Mouse (Mus musculus): Measurements from ENCODE around the gene Pomgnt1. TPM values are rescaled to one million over a fixed set of nuclear protein-coding genes. Genes with fewer than 3 reads are reported as not detected.

Gene Pomgnt1
- total RNA-seq, 2 experiments from 2014 or later = 69.2 to 77.9 TPM

DNA sequence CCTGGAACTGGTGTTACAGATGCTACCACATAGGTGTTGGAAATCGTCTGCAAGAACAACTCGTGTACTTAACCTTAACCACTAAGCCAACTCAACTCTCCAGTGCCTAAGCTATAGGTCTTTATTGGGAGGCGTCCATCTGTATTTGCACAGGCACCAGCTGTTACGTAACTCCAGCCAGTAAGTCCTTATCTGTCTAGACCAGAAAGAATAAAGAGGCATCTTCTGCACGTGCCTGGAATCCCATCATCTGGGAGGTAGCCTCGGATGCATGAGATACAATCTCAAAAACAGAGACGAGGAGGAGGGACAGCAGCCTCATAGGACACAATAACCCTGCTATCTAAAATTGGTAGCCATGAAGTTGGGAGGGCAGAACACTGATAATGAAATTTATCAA lies 22.7 kb upstream of the Pomgnt1 start:
- DNase-seq (ENCODE audit: low spot score in 2 of 2) = no peak
- no peak for TF ChIP-seq CTCF (conservative IDR thresholded peaks at IDR 0.05)
- Histone ChIP-seq H3K4me3 (no peak overlapping the region), H3K27ac (no peak overlapping the region)

DNA sequence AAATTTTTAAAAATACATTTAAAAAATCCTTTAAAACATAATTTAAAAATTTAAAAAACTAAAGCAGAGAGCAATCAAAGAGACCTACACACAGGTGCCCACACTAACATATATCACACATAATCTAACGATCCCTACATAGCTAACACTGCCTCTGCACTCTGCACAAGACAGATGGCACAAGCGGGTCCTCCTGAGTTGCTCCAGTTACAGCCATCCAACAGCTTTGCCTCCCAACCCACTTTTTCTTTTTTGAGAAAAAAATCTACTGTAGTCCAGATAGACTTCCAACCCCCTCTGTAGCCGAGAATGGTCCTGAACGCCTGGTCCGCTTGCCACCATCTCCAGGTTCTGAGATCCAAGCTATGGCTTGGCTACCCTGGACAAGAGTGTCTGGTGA lies 18.4 kb upstream of the Pomgnt1 start:
- no peak overlapping the region for H3K4me3 ChIP-seq
- no peak for DNase-seq (ENCODE audit: low spot score in 2 of 2)
- no peak for TF ChIP-seq CTCF (conservative IDR thresholded peaks at IDR 0.05)
- H3K27ac ChIP-seq = no peak overlapping the region

DNA sequence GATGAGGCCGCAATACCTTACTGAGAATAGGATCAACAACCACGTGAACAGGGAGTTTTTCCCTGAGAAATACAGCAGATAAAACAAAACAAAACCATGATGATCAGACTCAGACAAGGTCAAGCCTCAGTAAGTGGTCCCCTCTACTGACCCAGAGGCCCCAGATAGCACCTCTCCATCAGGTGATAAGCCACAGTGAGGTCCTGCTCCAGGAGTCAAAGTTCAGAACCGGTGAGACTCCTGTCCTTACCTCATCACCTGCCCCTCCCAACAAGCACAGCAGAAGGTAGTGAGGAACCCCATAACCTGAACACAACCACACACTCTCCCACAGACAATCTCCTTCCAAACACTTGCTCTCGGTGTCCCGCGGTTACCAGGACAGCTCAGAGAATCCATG lies 12.9 kb upstream of the Pomgnt1 start:
- no peak overlapping the region for H3K27ac ChIP-seq
- DNase-seq (ENCODE audit: low spot score in 2 of 2) = no peak
- no peak overlapping the region for H3K4me3 ChIP-seq
- TF ChIP-seq CTCF (conservative IDR thresholded peaks at IDR 0.05) = no peak

DNA sequence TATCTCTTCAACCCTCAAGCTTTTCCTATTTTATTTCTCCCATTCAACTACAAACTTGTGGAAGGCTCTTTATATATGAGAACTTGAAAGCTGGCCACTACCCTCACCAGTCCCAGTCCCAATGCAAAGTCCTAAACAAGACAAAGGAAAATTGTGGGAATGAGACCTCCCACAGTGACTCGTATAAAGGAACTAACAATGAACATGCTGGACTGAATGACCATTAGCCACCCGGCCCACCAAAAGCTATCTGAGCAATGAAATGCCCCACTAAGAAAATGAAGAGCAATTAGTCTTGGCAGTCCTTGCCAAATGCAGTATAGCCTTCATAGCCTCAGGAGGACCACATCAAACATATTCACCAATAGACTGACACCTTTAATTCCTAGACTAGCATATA lies 12.2 kb upstream of the Pomgnt1 start:
- no peak for TF ChIP-seq CTCF (conservative IDR thresholded peaks at IDR 0.05)
- Histone ChIP-seq H3K27ac (no peak overlapping the region), H3K4me3 (no peak overlapping the region)
- DNase-seq (ENCODE audit: low spot score in 2 of 2) = no peak

DNA sequence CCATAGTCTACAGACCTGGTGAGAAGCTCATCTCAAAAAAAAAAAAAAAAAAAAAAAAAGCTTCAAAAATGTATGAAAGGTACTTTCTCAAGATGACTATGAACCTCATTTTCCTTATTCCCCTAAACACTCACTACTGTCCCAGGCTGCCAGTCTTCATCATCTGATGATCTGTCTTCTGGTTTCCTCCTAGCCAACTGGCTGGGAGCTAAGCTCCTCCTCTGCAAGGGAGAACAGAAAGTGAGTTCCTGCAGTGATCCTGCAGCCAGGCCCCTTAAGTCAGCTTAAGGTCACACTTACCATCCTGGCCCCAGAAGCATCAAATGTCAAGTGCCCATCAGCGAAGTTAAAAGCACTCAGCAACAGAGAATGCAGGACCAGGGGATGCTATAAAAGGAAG lies 878 bp upstream of the Pomgnt1 start:
- TF ChIP-seq CTCF (conservative IDR thresholded peaks at IDR 0.05) = no peak
- Histone ChIP-seq H3K27ac (no peak overlapping the region), H3K4me3 (no peak overlapping the region)
- DNase-seq (ENCODE audit: low spot score in 2 of 2) = no peak

DNA sequence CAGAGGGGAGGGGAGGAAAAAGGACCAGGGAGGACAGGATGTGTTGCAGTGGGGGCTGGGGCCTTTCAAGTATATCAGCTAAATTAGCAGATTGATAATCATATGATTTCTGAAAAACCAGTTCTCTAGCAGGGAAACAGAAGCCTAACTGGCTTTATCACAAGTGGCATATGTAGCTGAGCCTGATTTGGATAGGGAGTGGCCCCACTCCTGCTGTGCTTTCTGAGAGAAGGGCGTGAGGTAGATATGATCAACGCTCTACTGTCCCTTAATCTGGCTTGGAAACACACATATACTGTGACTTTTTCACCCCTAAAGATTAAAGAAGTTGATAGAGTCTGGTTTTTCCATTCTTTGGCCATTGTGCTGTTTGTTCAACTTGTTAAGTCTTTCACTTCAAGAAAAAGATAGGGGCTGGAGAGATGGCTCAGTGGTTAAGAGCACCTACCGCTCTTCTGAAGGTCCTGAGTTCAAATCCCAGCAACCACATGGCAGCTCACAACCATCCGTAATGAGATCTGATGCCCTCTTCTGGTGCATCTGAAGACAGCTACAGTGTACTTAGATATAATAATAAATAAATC lies 2.3 kb downstream of the Pomgnt1 start:
- no peak for DNase-seq (ENCODE audit: low spot score in 2 of 2)
- TF ChIP-seq CTCF (conservative IDR thresholded peaks at IDR 0.05) = peak; percentile 25
- Histone ChIP-seq H3K27ac (0 out of 2 replicates have a peak overlapping the region, but pooled peaks have one; percentile 23), H3K4me3 (no peak overlapping the region)

DNA sequence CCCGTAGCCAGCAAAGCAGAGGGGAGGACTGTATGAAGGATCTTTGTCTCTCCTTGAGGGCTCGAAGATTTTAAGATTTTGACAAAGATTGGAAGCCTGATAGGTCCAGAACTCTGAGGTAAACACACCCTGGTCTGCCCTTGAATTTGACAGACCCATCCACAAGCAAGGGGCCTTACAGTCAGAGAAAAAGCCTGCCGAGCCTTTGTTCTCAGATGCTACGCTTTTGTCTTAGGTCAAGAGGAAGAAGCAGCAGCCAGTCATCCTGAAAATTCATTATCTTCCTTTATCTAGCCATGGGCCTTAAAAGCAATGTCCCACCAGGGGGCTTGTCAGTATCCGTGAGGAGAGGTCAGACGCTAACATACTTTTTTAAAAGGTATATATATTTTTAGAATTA lies 4.3 kb downstream of the Pomgnt1 start:
- peak overlapping the region; percentile 16; the same call in 1 of the 2 replicates for H3K27ac ChIP-seq
- H3K4me3 ChIP-seq = no peak overlapping the region
- DNase-seq (ENCODE audit: low spot score in 2 of 2) = no peak
- no peak for TF ChIP-seq CTCF (conservative IDR thresholded peaks at IDR 0.05)

DNA sequence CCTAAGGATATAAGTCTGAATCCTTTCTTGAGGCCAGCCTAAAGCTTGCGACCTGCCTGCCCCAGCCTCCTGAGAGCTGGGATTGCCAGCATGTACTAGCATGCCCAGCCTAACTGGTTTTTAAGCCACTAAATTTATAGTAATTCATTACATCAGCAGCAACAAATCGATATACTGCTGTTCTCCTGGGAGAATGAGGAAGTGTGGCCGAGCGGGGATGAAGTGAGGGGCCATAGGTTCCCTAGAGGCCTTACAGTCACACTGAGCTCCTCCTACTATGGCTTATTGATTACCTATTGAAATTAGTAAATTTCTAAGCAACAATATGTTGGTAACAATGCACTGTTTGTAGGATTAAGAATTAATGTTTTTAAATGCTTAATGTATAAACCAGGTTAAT lies 9.5 kb downstream of the Pomgnt1 start:
- H3K4me3 ChIP-seq = no peak overlapping the region
- TF ChIP-seq CTCF (conservative IDR thresholded peaks at IDR 0.05) = no peak

DNA sequence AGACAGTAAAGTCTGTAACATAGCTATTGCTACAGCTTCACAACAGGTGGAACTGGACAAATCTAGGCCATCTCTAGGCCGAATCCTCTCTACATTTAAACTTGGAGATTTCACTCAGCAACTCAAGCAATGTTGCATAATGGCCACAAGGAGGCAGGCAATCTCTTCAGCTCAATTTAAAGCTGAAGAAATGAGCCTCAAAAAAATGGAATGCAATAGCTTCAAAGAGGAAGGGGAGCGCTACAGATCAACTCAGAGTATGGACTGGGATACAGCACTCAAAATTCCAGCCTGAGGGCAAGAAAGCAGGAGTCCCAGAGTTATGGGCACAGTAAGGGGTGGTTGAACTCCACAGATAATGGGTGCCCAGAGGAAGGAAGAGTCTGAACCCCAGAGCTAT lies 11.3 kb downstream of the Pomgnt1 start:
- TF ChIP-seq CTCF (conservative IDR thresholded peaks at IDR 0.05) = peak; percentile 91
- no peak for DNase-seq (ENCODE audit: low spot score in 2 of 2)

More for the DNA sequence above, 9.5 kb downstream of the Pomgnt1 start:
- H3K27ac ChIP-seq = no peak overlapping the region
- DNase-seq (ENCODE audit: low spot score in 2 of 2) = no peak

DNA sequence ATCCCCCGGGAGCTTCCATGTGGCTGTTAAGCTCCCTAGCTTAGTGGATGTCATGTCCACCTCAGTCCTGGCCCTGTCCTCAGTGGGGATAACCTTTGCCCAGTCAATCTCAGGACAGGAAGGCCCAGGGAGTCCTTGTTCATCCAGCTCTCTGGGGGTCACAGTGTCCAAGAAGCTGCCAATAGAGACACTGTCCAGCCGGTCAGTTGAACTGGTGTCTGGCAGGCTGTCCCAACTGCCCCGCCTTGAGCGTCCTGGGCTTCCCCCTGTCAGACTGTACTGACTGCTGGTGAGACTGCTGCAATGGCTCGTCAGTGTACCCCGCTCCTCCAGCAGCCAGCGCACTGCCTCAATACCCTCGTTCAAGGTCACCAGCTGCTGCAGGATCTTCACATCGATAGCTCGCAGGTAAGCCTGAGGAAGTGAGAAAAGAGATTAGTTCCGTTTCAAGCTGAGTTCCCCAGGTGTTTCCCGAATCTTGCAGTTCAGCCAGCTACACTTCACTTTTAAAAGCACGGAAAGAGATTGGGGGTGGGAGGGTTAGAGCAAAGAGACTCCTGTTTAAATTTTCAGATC lies 13.9 kb downstream of the Pomgnt1 start:
- TF ChIP-seq CTCF (conservative IDR thresholded peaks at IDR 0.05) = no peak

More for the DNA sequence above, 11.3 kb downstream of the Pomgnt1 start:
- Histone ChIP-seq H3K4me3 (no peak overlapping the region), H3K27ac (peak overlapping the region; percentile 54; the same call in 1 of the 2 replicates)

DNA sequence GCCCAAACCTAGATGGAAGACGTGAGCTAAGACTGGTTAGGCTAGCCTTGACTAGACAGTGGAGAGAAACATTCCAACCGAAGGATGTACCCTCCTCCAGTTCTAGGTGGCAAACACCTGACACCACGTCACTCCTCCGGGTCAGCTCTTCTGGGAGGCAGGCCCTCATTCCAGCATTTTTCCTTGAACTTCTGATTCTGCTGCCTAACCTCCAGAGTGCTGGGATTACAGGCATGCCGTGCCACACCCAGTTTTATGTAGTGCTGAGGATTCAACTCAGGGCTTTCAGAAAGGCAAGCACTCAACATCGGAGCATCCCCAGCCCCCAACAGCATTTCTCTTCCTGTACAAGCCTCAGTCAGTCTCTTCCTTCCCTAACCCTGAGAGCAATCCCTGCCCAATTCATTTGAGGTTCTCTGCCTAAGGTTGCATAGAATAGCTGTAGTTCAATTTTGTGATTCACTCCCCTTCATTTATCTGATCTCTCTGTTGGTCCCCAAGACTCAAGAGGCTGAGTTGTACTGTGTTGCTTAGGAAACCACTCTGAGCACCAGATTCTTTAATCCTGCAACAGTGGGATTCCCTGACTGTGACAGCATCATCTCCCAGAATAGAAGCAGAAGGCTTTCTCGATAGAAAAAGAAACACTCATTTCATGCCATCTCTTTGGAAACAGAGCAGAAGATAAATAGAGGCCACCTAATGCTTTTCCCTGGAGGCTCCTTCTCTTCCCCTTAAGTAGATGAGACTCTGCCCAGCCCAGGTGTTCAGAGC lies 17.3 kb downstream of the Pomgnt1 start:
- H3K27ac ChIP-seq = peak overlapping the region; percentile 53
- peak overlapping the region; percentile 15; the same call in 1 of the 2 replicates for H3K4me3 ChIP-seq
- TF ChIP-seq CTCF (conservative IDR thresholded peaks at IDR 0.05) = no peak
- DNase-seq (ENCODE audit: low spot score in 2 of 2) = no peak

More for the DNA sequence above, 13.9 kb downstream of the Pomgnt1 start:
- 0 out of 2 replicates have a peak overlapping the region, but pooled peaks have one; percentile 14 for H3K27ac ChIP-seq
- DNase-seq (ENCODE audit: low spot score in 2 of 2) = no peak
- H3K4me3 ChIP-seq = no peak overlapping the region

DNA sequence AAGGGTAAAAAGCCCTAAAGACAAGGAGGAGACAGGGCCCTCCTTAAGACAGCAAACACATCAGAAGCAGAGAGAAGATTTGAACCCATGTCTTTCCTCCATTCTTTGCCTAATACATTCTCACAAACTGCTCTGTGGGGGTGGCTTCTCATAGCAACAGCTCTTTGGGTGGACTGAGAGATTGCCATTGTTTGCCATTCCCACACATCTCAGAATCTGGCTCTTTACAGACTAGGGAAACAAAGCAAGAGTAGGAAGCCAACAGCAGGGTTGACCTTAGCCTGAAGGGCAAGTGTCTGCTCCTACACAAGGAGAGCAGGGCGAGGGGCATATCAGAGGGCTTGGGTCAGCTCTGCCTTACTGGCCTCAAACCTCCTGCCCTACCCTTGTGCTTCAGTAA lies 18.1 kb downstream of the Pomgnt1 start:
- no peak overlapping the region; the same call in 1 of the 2 replicates for H3K4me3 ChIP-seq
- DNase-seq (ENCODE audit: low spot score in 2 of 2) = no peak
- H3K27ac ChIP-seq = peak overlapping the region; percentile 53
- no peak for TF ChIP-seq CTCF (conservative IDR thresholded peaks at IDR 0.05)

DNA sequence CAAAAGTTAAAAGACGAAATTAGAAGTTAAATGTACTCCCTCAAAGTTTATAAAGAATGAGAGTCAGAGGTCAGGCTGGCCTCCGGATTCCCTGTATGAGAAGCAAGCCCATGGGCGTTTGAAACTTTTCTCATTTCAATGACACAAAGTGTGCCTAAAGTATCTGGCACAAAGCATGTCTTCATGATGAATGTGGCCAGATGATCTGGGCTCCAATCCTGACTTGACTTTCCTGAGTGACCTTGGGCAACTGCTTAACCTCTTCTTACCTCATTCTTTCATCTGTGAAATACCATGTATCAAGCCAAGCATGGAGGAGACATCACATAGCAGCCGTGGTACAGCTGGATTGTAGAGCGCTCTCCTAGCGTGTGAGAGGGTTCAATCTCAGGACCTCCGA lies 18.6 kb downstream of the Pomgnt1 start:
- TF ChIP-seq CTCF (conservative IDR thresholded peaks at IDR 0.05) = no peak
- DNase-seq (ENCODE audit: low spot score in 2 of 2) = no peak
- Histone ChIP-seq H3K27ac (peak overlapping the region; percentile 53; the same call in 1 of the 2 replicates), H3K4me3 (no peak overlapping the region; the same call in 1 of the 2 replicates)
